Mouse (Mus musculus) c-Kit-positive CD71-positive TER-119-negative erythroid progenitor cells, embryonic 14.5 days (primary cell): ENCODE measurements at regions not wholly inside any gene's neighbourhood (a gene's known extent, or its start where the extent isn't known, plus 50 kb on each side); places are given as distances from the start of the nearest gene placed in this dataset.
"Not testable (repeated sequence)": the region's sequence is repeated elsewhere in the genome, so short reads cannot be mapped to it uniquely, and the experiment has no call there.

Experiments
- DNase-seq: peaks from one replicate; pipeline ENCODE4 v3.0.0-alpha.2; 2013; ENCODE audit warnings: low read depth

- no peak for DNase-seq
Observed at GRCm38 (mm10) chr15:8831720-8832620, 121.4 kb upstream of the Slc1a3 start.

- no peak for DNase-seq
Observed at GRCm38 (mm10) chr15:8824861-8825260, 114.3 kb upstream of the Slc1a3 start.

DNA sequence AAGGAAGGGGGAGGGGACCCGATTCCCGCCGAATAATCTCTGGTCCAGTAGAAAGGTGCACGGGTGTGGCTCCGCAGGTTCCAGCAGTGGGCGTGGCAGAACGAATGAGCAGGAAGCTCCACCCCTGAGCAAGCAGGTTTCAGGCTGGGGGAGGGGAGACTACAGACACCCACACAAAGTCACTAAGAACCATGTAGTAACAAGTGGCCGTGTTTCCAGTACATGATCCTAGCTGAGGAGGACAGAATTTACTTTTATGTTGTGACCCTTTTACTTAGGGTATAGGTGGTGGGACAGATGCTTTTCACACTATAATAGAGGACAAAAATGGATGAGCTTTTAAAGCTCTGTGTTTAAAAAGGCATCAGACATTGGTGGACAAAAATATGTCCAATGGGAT, 112.2 kb upstream of the Slc1a3 start:
- DNase-seq, result not testable (repeated sequence)

DNA sequence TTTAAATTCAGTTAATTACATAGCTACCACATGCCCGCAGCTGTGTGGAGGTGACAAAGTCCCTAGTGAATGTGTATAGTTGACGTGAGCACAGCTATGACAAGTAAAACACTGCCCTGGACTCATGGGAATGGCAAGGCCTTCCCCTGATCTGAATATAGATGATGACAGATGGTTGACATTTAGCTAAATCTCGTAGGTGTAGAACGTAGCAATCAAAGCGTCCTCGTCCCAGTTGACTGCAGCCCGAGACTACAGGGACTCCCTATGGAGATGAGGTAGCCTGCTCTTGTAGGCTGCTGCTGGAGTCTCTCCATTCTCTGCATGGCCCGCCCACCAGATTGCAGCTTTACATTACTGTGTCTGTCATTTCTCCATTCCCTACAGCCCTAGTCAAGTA, 107.0 kb upstream of the Slc1a3 start:
- no peak for DNase-seq

DNA sequence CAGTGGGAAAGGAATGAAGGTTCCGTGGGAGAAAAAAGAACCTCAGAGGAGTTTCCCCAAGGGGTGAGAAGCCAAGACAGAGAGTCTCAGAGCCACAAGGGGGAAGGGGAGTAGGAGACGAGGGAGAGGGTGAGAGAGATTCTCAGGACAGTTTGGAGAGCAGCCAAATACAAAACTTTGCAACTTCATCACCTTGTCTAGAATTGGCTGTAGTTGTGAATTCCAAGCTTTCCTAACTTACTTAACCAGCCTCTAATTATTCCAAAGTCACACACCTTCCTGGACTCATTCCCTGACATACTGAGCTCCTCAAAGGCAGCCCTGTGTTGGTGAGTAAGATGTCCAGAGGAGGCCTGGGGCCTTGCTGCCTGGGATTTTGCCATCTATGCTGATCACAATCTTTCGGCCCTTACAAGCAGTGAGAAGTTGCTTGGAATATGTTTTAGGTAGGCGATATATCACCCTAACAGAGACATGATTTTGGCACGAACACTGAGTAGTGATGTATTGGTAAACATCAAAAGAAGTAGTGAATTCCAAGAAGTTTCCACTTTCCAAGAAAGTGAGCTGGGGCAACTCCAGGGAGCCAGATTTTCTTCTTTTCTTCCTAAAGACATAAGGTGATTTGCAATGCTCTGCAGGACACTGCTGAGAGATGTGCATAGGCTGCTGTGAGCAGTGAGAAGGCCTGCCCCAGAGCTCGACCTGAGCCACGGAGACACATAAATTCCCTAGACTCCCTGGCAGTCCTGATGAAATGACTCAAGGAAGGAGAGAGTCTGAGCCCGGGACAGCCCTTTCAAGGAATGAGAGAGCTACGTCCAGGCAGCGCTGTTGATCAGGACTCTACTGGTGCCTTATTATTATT, 106.2 kb upstream of the Slc1a3 start:
- no peak for DNase-seq

DNA sequence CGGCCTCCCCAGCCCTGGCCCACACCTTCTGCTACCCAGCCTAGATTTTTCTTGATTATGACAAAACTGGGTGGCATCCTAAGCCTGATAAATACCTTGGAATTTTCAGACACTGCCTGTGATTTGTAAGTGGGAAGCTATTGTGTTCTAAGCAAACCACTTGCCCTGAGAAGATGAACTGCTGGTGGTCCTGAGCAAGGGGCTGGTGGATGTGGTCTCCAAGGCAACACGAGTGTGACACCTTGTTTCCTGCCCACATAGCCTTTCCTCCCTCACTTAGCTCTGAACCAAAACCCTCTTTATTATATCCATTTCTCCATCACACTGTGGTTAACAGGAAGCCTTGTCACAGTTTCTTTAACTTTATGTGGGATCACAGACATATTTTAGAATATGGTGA, 105.4 kb upstream of the Slc1a3 start:
- DNase-seq, result no peak

DNA sequence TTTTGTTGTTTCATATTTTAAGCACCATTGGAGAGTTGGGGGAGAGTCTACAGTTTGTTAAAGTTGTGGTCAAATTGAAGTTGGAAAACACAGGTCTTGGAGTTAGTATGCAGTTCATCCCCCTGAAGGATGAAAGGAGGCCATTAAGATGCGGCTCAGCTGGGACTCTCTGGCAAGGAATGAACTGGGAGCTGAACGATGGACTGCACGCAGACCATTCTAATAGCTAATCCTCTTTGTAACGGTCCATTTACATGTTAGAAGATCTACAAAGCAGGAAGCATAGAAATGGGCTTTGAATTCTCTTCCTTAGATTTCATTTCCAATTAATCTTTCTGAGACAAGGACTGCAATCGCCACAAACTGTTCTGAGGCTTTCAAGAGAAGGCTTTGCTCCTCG, 104.7 kb upstream of the Slc1a3 start:
- DNase-seq, result no peak

DNA sequence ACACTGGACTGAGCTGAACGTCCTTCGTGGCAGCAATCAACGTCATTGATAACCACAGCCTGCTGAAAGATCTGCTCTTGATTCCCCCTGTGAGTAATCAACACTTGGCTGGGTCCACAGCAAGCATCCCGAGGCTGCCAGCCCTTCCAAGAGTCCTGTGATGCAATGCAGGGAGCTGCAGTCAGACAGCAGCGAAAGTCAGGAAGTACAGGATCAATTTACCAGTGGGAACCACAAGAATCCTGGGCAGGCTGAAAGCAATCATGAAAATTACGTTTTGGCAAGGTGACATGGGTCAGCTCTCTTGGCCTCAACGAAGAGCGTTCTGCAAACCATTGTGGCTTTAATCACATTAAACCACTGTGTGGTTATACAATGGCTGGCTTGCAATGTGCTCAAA, 95.8 kb upstream of the Slc1a3 start:
- DNase-seq, result no peak

DNA sequence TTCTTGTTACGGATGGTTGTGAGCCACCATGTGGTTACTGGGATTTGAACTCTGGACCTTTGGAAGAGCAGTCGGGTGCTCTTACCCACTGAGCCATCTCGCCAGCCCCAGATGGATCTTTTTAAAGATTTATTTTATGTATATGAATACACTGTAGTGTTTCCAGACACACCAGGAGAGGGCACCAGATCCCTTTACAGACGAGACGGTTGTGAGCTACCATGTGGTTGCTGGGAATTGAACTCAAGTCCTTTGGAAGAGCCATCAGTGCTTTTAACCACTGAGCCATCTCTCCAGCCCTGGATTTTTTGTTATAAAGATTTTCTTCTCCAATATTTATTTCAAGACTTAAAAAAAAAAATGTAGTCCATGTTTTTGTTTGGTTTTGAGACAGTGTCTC, 95.0 kb upstream of the Slc1a3 start:
- DNase-seq, result not testable (repeated sequence)

- DNase-seq, result no peak
Observed at GRCm38 (mm10) chr15:8802058-8802457, 91.5 kb upstream of the Slc1a3 start.

GRCm38 (mm10) chr15:8797015-8797414, 86.5 kb upstream of the Slc1a3 start:
- no peak for DNase-seq

GRCm38 (mm10) chr15:8792106-8792505, 81.5 kb upstream of the Slc1a3 start:
- no peak for DNase-seq

DNA sequence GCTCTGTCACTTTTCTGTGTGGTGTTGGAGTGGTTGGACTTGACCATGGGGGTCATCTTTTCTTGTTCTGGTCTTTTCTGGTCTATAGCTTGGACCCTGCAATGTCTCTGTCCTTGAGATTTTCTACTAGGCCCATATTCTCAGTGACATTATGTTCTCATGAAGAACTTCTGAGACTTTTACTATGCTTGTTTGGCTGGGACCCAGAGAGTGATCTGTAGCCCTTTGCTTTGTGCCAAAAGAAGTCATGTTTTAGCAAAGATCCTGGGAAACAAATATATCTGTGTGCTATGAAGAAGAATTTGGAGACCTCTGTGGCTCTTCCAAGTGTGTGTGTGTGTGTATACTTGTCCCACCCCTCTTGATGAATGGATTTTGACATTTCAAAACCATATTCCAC, 79.4 kb upstream of the Slc1a3 start:
- DNase-seq, result no peak

DNA sequence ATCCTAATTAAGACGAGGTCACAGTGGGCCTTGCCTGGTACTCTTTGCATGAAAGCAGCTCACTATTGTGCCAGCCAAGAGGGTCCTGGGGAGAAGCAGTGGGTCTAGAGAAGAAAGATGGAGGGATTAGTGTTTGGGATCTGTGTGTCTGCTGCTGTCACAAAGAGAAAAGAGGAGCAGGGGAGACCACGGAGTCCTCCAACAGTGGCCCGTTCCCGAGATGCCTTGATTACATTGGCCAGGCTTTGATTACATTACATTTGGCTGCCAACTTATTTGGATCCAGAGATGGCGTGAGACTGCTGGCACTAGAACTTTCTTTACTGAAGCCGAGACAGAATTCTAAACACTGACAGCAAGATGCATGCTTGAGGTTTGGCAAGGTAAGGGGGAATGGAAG, 78.4 kb upstream of the Slc1a3 start:
- DNase-seq, result no peak

DNA sequence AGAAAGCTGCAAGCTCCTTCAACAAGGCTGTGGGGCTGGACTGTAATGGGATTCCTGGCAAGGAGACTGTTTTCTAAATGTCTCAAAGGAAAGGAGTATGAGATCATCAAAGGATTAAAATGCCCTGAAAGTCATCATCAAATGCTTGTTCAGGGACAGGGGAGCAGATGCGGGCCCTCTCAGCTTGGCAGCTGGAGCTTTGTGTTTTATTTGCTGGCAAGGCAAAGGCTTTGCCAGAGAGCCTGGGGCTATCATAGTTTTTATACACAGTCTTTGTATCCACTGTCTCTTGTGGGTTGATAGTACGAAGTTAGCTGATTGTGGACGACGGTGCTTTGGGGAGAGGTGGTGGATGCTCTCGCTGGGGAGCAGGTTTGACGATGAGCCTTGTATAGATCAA, 75.0 kb upstream of the Slc1a3 start:
- no peak for DNase-seq

GRCm38 (mm10) chr15:8783567-8783966, 73.0 kb upstream of the Slc1a3 start:
- no peak for DNase-seq

DNA sequence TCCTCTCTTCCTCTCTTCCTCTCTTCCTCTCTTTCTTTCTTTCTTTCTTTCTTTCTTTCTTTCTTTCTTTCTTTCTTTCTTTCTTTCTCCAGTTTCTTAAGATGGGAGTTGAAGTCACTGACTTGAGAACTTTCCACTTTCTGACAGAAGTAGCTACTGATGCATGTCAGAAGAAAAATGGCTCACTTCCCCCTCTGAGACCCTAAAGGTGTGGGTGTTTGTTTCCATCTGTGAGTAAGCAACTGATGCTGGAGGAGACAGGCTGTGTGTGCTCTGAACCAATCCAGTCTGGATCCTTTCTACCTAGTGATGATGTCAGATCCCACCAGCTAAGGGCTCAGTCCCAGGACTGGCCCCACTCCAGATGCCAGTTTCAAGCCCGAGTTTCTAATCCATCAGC, 72.5 kb upstream of the Slc1a3 start:
- DNase-seq, result no peak

DNA sequence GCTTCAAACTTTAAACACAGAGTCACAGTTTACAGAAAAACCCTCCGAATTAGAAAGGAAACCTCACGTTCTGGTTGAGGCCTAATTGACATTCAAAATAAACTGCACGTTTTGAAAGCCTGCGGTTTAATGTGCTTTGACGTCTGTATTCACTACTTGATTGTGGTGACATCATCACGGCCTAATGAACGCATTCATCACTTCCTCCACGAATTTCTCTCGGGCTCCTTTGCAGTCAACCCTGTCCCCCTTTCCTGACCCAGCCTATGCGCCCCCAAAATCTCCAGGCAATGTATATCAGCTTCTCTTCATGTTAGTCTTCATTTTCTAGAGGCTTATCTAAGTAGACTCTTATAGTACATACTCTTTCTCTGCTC, 71.6 kb upstream of the Slc1a3 start:
- no peak for DNase-seq

DNA sequence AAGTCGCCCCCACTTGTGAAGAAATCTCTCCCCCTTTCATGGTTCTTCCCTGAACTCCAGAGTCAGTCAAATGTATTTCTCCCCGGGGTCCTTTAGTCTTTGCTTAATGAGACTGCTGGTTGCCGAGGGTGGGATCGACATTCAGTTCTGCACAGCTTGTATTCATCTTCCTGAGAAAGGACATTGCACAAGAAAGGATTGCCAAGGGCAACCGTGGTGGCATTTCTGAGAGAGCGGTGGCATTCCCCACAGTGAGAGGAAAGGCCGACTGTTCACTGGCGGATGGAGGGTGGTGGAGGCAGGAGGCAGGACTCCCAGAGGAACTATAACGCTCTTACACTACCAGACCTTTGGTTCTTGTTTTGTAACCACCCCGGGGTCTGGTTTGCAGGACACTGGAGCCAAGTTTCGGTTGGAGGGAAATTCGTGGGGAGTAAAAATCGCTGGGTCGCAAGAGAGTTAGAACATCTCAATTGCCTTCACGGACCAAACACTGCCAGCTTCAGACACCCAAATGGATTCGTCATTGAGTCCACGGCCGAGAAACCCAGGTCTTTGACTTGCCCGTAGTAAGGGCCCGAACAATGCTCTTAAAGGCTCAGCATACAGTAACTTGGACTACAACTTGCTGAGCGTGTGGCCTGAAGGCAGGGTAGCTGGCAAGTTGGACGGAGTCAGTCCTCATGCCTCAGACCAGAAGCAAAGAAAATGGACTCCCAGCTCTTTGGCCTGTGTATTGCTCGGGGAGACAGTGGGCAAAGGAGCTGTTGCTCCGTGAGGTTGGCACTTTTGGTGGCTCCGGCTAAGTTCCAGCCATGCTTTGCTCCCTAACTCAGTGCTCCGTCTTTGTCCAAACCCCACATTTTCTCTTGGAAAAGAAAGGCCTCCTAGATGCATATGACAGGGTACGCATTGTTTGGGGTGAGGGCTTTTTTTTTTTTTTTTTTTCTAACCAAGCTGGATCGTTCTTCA, 70.9 kb upstream of the Slc1a3 start:
- DNase-seq, result no peak

DNA sequence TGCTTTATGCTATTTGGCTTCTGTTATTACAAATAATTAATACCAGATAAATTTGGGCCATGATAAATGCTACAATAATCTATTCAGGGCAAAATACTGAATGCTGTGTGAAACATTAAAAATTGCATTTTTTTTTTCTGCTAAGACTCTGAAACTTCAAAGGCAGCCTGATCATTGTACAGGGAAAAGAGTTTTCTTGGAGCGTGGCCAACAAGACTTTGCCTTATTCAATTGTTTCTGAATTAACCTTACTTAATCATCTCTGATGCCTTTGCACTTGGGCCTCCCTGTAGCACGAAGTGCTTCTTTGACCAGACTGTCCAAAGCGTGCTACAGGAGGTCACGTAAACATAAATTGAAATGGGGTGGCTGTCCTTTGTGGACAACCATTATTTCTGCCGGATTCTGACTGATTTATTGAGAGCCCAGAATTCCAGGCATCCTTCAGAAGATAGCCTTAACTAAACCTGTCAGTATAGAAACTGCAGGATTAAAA, 69.9 kb upstream of the Slc1a3 start:
- no peak for DNase-seq

DNA sequence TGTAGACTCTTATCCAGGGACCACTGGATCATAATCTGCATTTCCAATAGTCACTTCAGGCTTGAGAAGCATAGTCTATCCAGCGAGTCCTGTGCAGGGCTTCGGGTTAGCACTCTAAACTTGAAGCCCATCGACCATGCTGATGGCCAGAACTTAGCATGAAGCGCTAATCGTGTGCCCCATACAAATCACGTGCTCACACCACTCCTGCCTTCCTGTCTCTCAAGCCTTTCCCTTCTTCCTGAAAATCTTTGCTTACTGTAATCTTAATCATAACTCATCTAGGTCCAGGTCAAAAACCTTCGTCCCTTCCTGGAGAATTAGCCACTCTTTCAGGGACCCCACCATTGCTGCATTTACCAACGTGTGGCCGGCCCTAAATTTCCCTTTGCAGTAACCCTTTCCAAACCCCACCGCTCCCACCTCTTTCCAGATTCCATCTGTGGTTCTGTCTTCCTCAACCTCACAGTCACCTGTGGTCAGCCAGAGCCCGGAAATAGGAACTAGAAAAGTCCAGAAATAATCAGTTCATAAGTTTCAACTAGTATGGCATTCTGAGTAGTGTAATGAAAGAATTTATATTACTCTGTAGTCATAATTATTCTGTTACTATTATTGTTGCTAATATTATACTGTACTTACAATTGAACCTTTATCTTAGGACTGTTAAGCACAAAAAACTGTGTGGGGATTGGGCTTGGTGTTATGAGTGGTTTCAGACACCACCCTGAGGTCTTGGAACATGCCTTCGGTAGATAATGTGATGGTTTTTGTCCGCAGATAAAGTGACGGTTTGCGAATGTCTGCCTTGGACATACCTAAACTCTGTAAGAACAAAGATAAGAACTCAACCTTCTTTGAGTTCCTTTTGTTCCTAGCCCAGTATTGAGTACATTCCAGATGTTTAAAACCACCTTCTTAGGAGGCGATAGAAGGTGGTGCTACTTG, 57.3 kb upstream of the Slc1a3 start:
- peak; percentile 70 for DNase-seq
